Mouse (Mus musculus) liver, embryonic 16.5 days (tissue): ENCODE data around the gene Napsa. TPM values are rescaled to one million over a fixed set of nuclear protein-coding genes. Genes with fewer than 3 reads are reported as not detected.

Experiments
- ATAC-seq: fragments of 200-750 bp; cut with Nextera tagmentation; 2 replicates; pipeline ENCODE4 v1.8.0; 2017; ENCODE audit warnings: low read depth, mild to moderate bottlenecking, moderate number of reproducible peaks, moderate library complexity
- H3K27ac ChIP-seq: fragments of 300-500 bp; sonication (generic); 2 replicates; pipeline ENCODE4 v1.5.1; 2014; ENCODE audit warnings: mild to moderate bottlenecking, low read length
- H3K27me3 ChIP-seq: fragments of 300-500 bp; sonication (generic); 2 replicates; pipeline ENCODE4 v1.6.1; 2014; ENCODE audit warnings: low read depth, low read length, mixed read lengths; ENCODE audit not compliant: control insufficient read depth, insufficient read depth
- H3K36me3 ChIP-seq: fragments of 300-500 bp; sonication (generic); 2 replicates; pipeline ENCODE4 v1.6.1; 2014; ENCODE audit warnings: mild to moderate bottlenecking; ENCODE audit not compliant: control insufficient read depth, insufficient read depth
- H3K4me1 ChIP-seq: fragments of 300-500 bp; sonication (generic); 2 replicates; pipeline ENCODE4 v1.6.1; 2014; ENCODE audit warnings: low read depth, low read length, mixed read lengths; ENCODE audit not compliant: control insufficient read depth
- H3K4me2 ChIP-seq: fragments of 300-500 bp; sonication (generic); 2 replicates; pipeline ENCODE4 v1.6.1; 2014; ENCODE audit warnings: low read depth, low read length, mixed read lengths
- H3K4me3 ChIP-seq: fragments of 300-500 bp; sonication (generic); 2 replicates; pipeline ENCODE4 v1.5.1; 2014; ENCODE audit warnings: low read depth, mild to moderate bottlenecking, low read length
- H3K9ac ChIP-seq: fragments of 300-500 bp; sonication (generic); 2 replicates; pipeline ENCODE4 v1.6.1; 2014; ENCODE audit warnings: low read depth, low read length
- H3K9me3 ChIP-seq: fragments of 300-500 bp; sonication (generic); replicated peaks from 2 replicates; pipeline ENCODE4 v1.6.1; 2016; ENCODE audit warnings: low read length; ENCODE audit not compliant: control insufficient read depth
- WGBS: fragments of 180-500 bp; shearing (Covaris S2); extraction: QIAGEN DNeasy Blood & Tissue Kit; methylation state at CpG from one replicate; pipeline ENCODE4 v1.1.7; 2014; ENCODE audit not compliant: insufficient replicate concordance; 5-methylcytosine and 5-hydroxymethylcytosine counted together
- polyA plus RNA-seq: library from polyadenylated mRNA; unstranded; fragments of >200 nt; fragmentation: Nextera tagmentation; extraction: Ambion mirVana; gene quantifications from 2 replicates; pipeline ENCODE4 v1.2.1, GENCODE M21; 2015

The Napsa gene
- polyA plus RNA-seq, 1 experiment from 2014 or later, result 11.5 TPM

- Histone ChIP-seq H3K27ac (no peak overlapping the region), H3K4me2 (no peak overlapping the region), H3K36me3 (peaks cover 61% of the 10 kb centered on the region), H3K27me3 (no peaks in the 10 kb centered on the region), H3K9ac (no peak overlapping the region), H3K4me1 (no peaks in the 10 kb centered on the region; the same call in 1 of the 2 replicates), H3K4me3 (no peak overlapping the region), H3K9me3 (no peaks in the 10 kb centered on the region)
- WGBS, result 80% methylated on average over 7 of the region's 7 CpGs
- ATAC-seq, result no peak
Observed at GRCm38 (mm10) chr7:44537009-44537408, 35.2 kb upstream of the Napsa start.

- H3K36me3 ChIP-seq, result peaks cover 66% of the 10 kb centered on the region
- no peak overlapping the region for H3K4me3 ChIP-seq
- H3K27me3 ChIP-seq, result no peaks in the 10 kb centered on the region
- H3K4me1 ChIP-seq, result no peaks in the 10 kb centered on the region; the same call in 1 of the 2 replicates
- no peak for ATAC-seq
- no peak overlapping the region for H3K27ac ChIP-seq
- no peak overlapping the region for H3K4me2 ChIP-seq
- H3K9ac ChIP-seq, result no peak overlapping the region
- H3K9me3 ChIP-seq, result no peaks in the 10 kb centered on the region
- WGBS, result 88% methylated on average over 13 of the region's 13 CpGs
Observed at GRCm38 (mm10) chr7:44537496-44537895, 34.7 kb upstream of the Napsa start.

- no peak for ATAC-seq
- peaks cover 70% of the 10 kb centered on the region for H3K36me3 ChIP-seq
- H3K4me2 ChIP-seq, result no peak overlapping the region
- H3K9ac ChIP-seq, result no peak overlapping the region
- 89% methylated on average over 41 of the region's 41 CpGs for WGBS
- no peaks in the 10 kb centered on the region for H3K27me3 ChIP-seq
- no peaks in the 10 kb centered on the region for H3K9me3 ChIP-seq
- no peak overlapping the region for H3K27ac ChIP-seq
- no peaks in the 10 kb centered on the region for H3K4me1 ChIP-seq
- no peak overlapping the region for H3K4me3 ChIP-seq
Observed at GRCm38 (mm10) chr7:44538756-44539624, 33.2 kb upstream of the Napsa start.

GRCm38 (mm10) chr7:44542555-44542954 is 29.6 kb upstream of the Napsa start:
- no peak overlapping the region for H3K4me2 ChIP-seq
- no peak overlapping the region for H3K9ac ChIP-seq
- no peak overlapping the region for H3K27ac ChIP-seq
- H3K9me3 ChIP-seq, result no peaks in the 10 kb centered on the region
- H3K4me3 ChIP-seq, result no peak overlapping the region
- H3K27me3 ChIP-seq, result no peaks in the 10 kb centered on the region
- H3K4me1 ChIP-seq, result peaks cover 8% of the 10 kb centered on the region
- WGBS, result 87% methylated on average over 11 of the region's 11 CpGs
- peaks cover 53% of the 10 kb centered on the region for H3K36me3 ChIP-seq
- no peak for ATAC-seq

- Histone ChIP-seq H3K4me3 (no peak overlapping the region), H3K4me2 (no peak overlapping the region), H3K9ac (no peak overlapping the region), H3K27me3 (no peaks in the 10 kb centered on the region), H3K9me3 (no peaks in the 10 kb centered on the region), H3K4me1 (peaks cover 13% of the 10 kb centered on the region), H3K27ac (no peak overlapping the region), H3K36me3 (peaks cover 48% of the 10 kb centered on the region)
- 75% methylated on average over 12 of the region's 12 CpGs for WGBS
- no peak for ATAC-seq
Observed at GRCm38 (mm10) chr7:44543071-44543470, 29.1 kb upstream of the Napsa start.

GRCm38 (mm10) chr7:44546274-44546673 is 25.9 kb upstream of the Napsa start:
- H3K27me3 ChIP-seq, result no peaks in the 10 kb centered on the region
- 89% methylated on average over 3 of the region's 3 CpGs for WGBS
- no peak for ATAC-seq
- H3K4me2 ChIP-seq, result no peak overlapping the region
- peaks cover 39% of the 10 kb centered on the region for H3K36me3 ChIP-seq
- no peak overlapping the region for H3K9ac ChIP-seq
- H3K9me3 ChIP-seq, result no peaks in the 10 kb centered on the region
- H3K4me1 ChIP-seq, result peaks cover 16% of the 10 kb centered on the region
- H3K27ac ChIP-seq, result no peak overlapping the region
- no peak overlapping the region for H3K4me3 ChIP-seq

GRCm38 (mm10) chr7:44547041-44547440 is 25.1 kb upstream of the Napsa start:
- Histone ChIP-seq H3K4me1 (peaks cover 16% of the 10 kb centered on the region), H3K4me3 (peak overlapping the region; percentile 78), H3K9ac (peak overlapping the region; percentile 73), H3K27me3 (no peaks in the 10 kb centered on the region), H3K4me2 (peak overlapping the region; percentile 93), H3K36me3 (peaks cover 39% of the 10 kb centered on the region), H3K9me3 (no peaks in the 10 kb centered on the region), H3K27ac (no peak overlapping the region; the same call in 1 of the 2 replicates)
- no peak for ATAC-seq
- WGBS, result 90% methylated on average over 13 of the region's 13 CpGs

GRCm38 (mm10) chr7:44547725-44548124 is 24.5 kb upstream of the Napsa start:
- Histone ChIP-seq H3K4me3 (peak overlapping the region; percentile 78), H3K4me1 (peaks cover 17% of the 10 kb centered on the region), H3K27ac (peak overlapping the region; percentile 91), H3K9ac (peak overlapping the region; percentile 73), H3K27me3 (no peaks in the 10 kb centered on the region), H3K36me3 (peaks cover 37% of the 10 kb centered on the region), H3K9me3 (no peaks in the 10 kb centered on the region), H3K4me2 (peak overlapping the region; percentile 93)
- ATAC-seq, result no peak
- 25% methylated on average over 5 of the region's 5 CpGs for WGBS

GRCm38 (mm10) chr7:44548497-44549087 is 23.6 kb upstream of the Napsa start, which contains the start of gene Pold1:
Gene Pold1 (minus strand): TSS chr7:44548849.
- peak within 1 kb of the TSS; percentile 93 for H3K4me2 ChIP-seq
- ATAC-seq, result peak; percentile 95
- WGBS, result 0% methylated on average over 43 of the region's 43 CpGs

More at GRCm38 (mm10) chr7:44548497-44549087, 23.6 kb upstream of the Napsa start, which contains the start of gene Pold1:
- Histone ChIP-seq H3K9me3 (no peaks in the 10 kb centered on the region), H3K4me3 (peak within 1 kb of the TSS; percentile 78), H3K27me3 (no peaks in the 10 kb centered on the region), H3K4me1 (peaks cover 24% of the 10 kb centered on the region), H3K36me3 (peaks cover 35% of the 10 kb centered on the region), H3K27ac (peak within 1 kb of the TSS; percentile 91), H3K9ac (peak within 1 kb of the TSS; percentile 73)
